Mouse (Mus musculus) testis, postnatal 10 days (tissue): ENCODE data around the gene Ppp1r14b.
"Not testable (repeated sequence)": the region's sequence is repeated elsewhere in the genome, so short reads cannot be mapped to it uniquely, and the experiment has no call there.

ENCODE experiments used
- DNase-seq: peaks from one replicate; pipeline ENCODE4 v3.0.0; 2021; ENCODE audit warnings: low spot score

Ppp1r14b gene

GRCm38 (mm10) chr19:6975537-6976521 lies 1.1 kb downstream of the Ppp1r14b start, which contains the start of gene Plcb3:
Gene Plcb3 (minus strand): TSS chr19:6976470.
- DNase-seq, result peak; percentile 69

GRCm38 (mm10) chr19:6977759-6978638 lies 3.2 kb downstream of the Ppp1r14b start:
- DNase-seq, result no peak

- DNase-seq, result no peak
Observed at GRCm38 (mm10) chr19:6978639-6978974, 3.8 kb downstream of the Ppp1r14b start.

GRCm38 (mm10) chr19:6979001-6979479 lies 4.3 kb downstream of the Ppp1r14b start:
- no peak for DNase-seq

GRCm38 (mm10) chr19:6979486-6980380 lies 5.0 kb downstream of the Ppp1r14b start:
- DNase-seq, result peak; percentile 100

GRCm38 (mm10) chr19:6980381-6981093 lies 5.8 kb downstream of the Ppp1r14b start, which contains the start of gene Fkbp2:
Gene Fkbp2 (minus strand): TSS chr19:6980501.
- peak; percentile 99 for DNase-seq

- DNase-seq, result no peak
Observed at GRCm38 (mm10) chr19:6981465-6981864, 6.7 kb downstream of the Ppp1r14b start.

GRCm38 (mm10) chr19:6983621-6984020 lies 8.9 kb downstream of the Ppp1r14b start:
- no peak for DNase-seq

GRCm38 (mm10) chr19:6985300-6985699 lies 10.5 kb downstream of the Ppp1r14b start:
- no peak for DNase-seq

GRCm38 (mm10) chr19:6985951-6986708 lies 11.4 kb downstream of the Ppp1r14b start:
- no peak for DNase-seq

- DNase-seq, result peak; percentile 79
Observed at GRCm38 (mm10) chr19:6987061-6987903, 12.5 kb downstream of the Ppp1r14b start, which contains the start of gene Vegfb. Gene Vegfb (minus strand): TSS chr19:6987651.

GRCm38 (mm10) chr19:6987904-6988285 lies 13.1 kb downstream of the Ppp1r14b start:
- DNase-seq, result no peak

- peak; percentile 42 for DNase-seq
Observed at GRCm38 (mm10) chr19:6989251-6989650, 14.5 kb downstream of the Ppp1r14b start.

GRCm38 (mm10) chr19:6990712-6991111 lies 15.9 kb downstream of the Ppp1r14b start:
- peak; percentile 34 for DNase-seq

- DNase-seq, result not testable (repeated sequence)
Observed at GRCm38 (mm10) chr19:6991166-6991565, 16.4 kb downstream of the Ppp1r14b start.

GRCm38 (mm10) chr19:6992011-6992858 lies 17.5 kb downstream of the Ppp1r14b start, which contains the start of gene Dnajc4:
Gene Dnajc4 (minus strand): TSS chr19:6992572.
- peak; percentile 98 for DNase-seq

- DNase-seq, result peak; percentile 48
Observed at GRCm38 (mm10) chr19:6993011-6993770, 18.4 kb downstream of the Ppp1r14b start.
